Mouse (Mus musculus): ENCODE measurements at regions not wholly inside any gene's neighbourhood (a gene's known extent, or its start where the extent isn't known, plus 50 kb on each side); places are given as distances from the start of the nearest gene placed in this dataset.

DNA sequence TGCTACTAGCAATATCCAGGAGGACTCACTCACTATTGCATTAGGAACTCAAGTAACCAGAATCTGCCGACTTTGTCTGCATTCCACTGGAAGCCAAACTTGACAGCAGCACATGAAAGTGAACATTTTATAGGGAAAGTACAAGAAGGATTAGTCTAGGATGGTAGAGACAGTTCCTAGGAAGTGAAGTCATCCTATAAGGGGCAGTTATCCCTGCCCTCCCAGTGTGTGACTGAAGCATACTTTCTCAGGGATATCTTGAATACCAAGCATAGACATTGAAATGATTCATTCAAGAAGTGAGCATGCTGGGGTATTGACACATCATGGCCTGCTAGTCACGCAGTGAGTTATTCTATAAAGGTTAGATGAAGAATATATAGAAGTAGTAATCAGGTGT is 632.2 kb upstream of the Zeb2 start:
- H3K4me1 ChIP-seq (ENCODE audit: control insufficient read depth, insufficient read depth, insufficient read length) = no peaks in the 10 kb centered on the region
- H3K36me3 ChIP-seq (ENCODE audit: control insufficient read depth, insufficient read depth, low read length) = no peaks in the 10 kb centered on the region
- no peak overlapping the region for H3K4me3 ChIP-seq (ENCODE audit: extremely low read depth, insufficient read depth, insufficient read length)
- no peak for DNase-seq (ENCODE audit: low read depth in 1 of 2, low spot score in 2 of 2)
- H3K27ac ChIP-seq (ENCODE audit: insufficient read depth, low read length) = no peak overlapping the region
- H3K27me3 ChIP-seq (ENCODE audit: control insufficient read depth, insufficient read depth, low read length) = no peaks in the 10 kb centered on the region
- TF ChIP-seq CTCF (IDR thresholded peaks at IDR 0.05; ENCODE audit: extremely low read depth, insufficient read depth, insufficient read length, insufficient replicate concordance) (no peak), POLR2A (IDR thresholded peaks at IDR 0.05; ENCODE audit: low read depth, low read length) (no peak)
- 95% methylated on average over 2 of the region's 2 CpGs for WGBS

- Histone ChIP-seq H3K36me3 (ENCODE audit: control insufficient read depth, insufficient read depth, low read length) (no peaks in the 10 kb centered on the region), H3K4me1 (ENCODE audit: control insufficient read depth, insufficient read depth, insufficient read length) (no peaks in the 10 kb centered on the region), H3K27ac (ENCODE audit: insufficient read depth, low read length) (no peak overlapping the region), H3K4me3 (ENCODE audit: extremely low read depth, insufficient read depth, insufficient read length) (no peak overlapping the region), H3K27me3 (ENCODE audit: control insufficient read depth, insufficient read depth, low read length) (no peaks in the 10 kb centered on the region)
- DNase-seq (ENCODE audit: low read depth in 1 of 2, low spot score in 2 of 2) = no peak
- WGBS = 83% methylated on average over 7 of the region's 7 CpGs
- no peak for TF ChIP-seq POLR2A (IDR thresholded peaks at IDR 0.05; ENCODE audit: low read depth, low read length)
- TF ChIP-seq CTCF (IDR thresholded peaks at IDR 0.05; ENCODE audit: extremely low read depth, insufficient read depth, insufficient read length, insufficient replicate concordance) = no peak
Observed at GRCm38 (mm10) chr2:45747263-45748236, 630.4 kb upstream of the Zeb2 start.

GRCm38 (mm10) chr2:45746606-45747005 is 629.4 kb upstream of the Zeb2 start:
- WGBS = 86% methylated on average over 4 of the region's 4 CpGs
- Histone ChIP-seq H3K27ac (ENCODE audit: insufficient read depth, low read length) (no peak overlapping the region), H3K4me1 (ENCODE audit: control insufficient read depth, insufficient read depth, insufficient read length) (no peaks in the 10 kb centered on the region), H3K4me3 (ENCODE audit: extremely low read depth, insufficient read depth, insufficient read length) (no peak overlapping the region), H3K27me3 (ENCODE audit: control insufficient read depth, insufficient read depth, low read length) (no peaks in the 10 kb centered on the region), H3K36me3 (ENCODE audit: control insufficient read depth, insufficient read depth, low read length) (no peaks in the 10 kb centered on the region)
- no peak for DNase-seq (ENCODE audit: low read depth in 1 of 2, low spot score in 2 of 2)
- no peak for TF ChIP-seq POLR2A (IDR thresholded peaks at IDR 0.05; ENCODE audit: low read depth, low read length)
- TF ChIP-seq CTCF (IDR thresholded peaks at IDR 0.05; ENCODE audit: extremely low read depth, insufficient read depth, insufficient read length, insufficient replicate concordance) = no peak

DNA sequence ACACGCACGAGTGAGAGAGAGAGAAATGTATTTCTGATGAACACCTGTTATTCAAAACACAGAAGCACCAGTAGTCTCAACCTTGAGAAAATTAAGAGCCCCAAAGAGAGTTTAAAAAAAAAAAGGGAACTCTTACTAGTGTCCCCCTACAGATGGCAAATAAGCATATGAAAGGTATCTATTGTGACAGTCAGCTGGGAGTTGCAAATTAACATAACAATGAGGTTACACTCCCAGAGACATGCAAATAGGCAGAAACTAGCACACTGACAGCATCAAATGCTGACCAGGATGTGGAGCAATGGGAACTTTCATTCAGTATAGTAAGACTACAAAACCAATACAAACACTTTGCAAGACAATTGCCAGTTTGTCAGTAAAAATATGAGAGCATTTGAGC is 619.1 kb upstream of the Zeb2 start:
- no peak for DNase-seq (ENCODE audit: low read depth in 1 of 2, low spot score in 2 of 2)
- no peaks in the 10 kb centered on the region for H3K4me1 ChIP-seq (ENCODE audit: control insufficient read depth, insufficient read depth, insufficient read length)
- no peak for TF ChIP-seq POLR2A (IDR thresholded peaks at IDR 0.05; ENCODE audit: low read depth, low read length)
- no peaks in the 10 kb centered on the region for H3K27me3 ChIP-seq (ENCODE audit: control insufficient read depth, insufficient read depth, low read length)
- H3K4me3 ChIP-seq (ENCODE audit: extremely low read depth, insufficient read depth, insufficient read length) = no peak overlapping the region
- no peaks in the 10 kb centered on the region for H3K36me3 ChIP-seq (ENCODE audit: control insufficient read depth, insufficient read depth, low read length)
- WGBS = 59% methylated on average over 2 of the region's 2 CpGs
- H3K27ac ChIP-seq (ENCODE audit: insufficient read depth, low read length) = no peak overlapping the region

DNA sequence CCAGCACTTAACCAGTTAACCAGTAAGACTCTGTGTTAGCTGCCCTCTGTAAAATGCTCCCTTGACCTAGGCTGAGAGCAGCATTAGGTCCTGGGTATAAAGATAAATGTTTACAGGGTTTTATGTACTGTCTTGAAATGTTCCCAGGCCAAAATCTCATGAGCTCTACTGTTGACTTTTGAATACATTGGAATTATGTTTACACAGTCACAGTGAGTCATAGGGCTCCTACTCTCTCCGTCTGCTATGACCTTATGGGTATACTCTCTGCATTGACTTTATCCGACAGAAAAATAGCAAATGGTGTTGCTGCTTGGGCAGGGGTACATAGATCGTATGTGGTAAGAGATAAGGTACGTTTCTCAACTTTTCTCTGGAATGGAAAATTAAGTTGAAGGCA is 596.8 kb upstream of the Zeb2 start:
- Histone ChIP-seq H3K4me1 (ENCODE audit: control insufficient read depth, insufficient read depth, insufficient read length) (no peaks in the 10 kb centered on the region), H3K4me3 (ENCODE audit: extremely low read depth, insufficient read depth, insufficient read length) (no peak overlapping the region), H3K27me3 (ENCODE audit: control insufficient read depth, insufficient read depth, low read length) (no peaks in the 10 kb centered on the region), H3K36me3 (ENCODE audit: control insufficient read depth, insufficient read depth, low read length) (no peaks in the 10 kb centered on the region), H3K27ac (ENCODE audit: insufficient read depth, low read length) (no peak overlapping the region)
- TF ChIP-seq CTCF (IDR thresholded peaks at IDR 0.05; ENCODE audit: extremely low read depth, insufficient read depth, insufficient read length, insufficient replicate concordance) (no peak), POLR2A (IDR thresholded peaks at IDR 0.05; ENCODE audit: low read depth, low read length) (no peak)
- WGBS = 86% methylated on average over 4 of the region's 4 CpGs
- no peak for DNase-seq (ENCODE audit: low read depth in 1 of 2, low spot score in 2 of 2)

- no peak overlapping the region for H3K4me3 ChIP-seq (ENCODE audit: extremely low read depth, insufficient read depth, insufficient read length)
- DNase-seq (ENCODE audit: low read depth in 1 of 2, low spot score in 2 of 2) = no peak
- H3K4me1 ChIP-seq (ENCODE audit: control insufficient read depth, insufficient read depth, insufficient read length) = no peaks in the 10 kb centered on the region
- H3K27me3 ChIP-seq (ENCODE audit: control insufficient read depth, insufficient read depth, low read length) = no peaks in the 10 kb centered on the region
- no peaks in the 10 kb centered on the region for H3K36me3 ChIP-seq (ENCODE audit: control insufficient read depth, insufficient read depth, low read length)
- TF ChIP-seq CTCF (IDR thresholded peaks at IDR 0.05; ENCODE audit: extremely low read depth, insufficient read depth, insufficient read length, insufficient replicate concordance) (no peak), POLR2A (IDR thresholded peaks at IDR 0.05; ENCODE audit: low read depth, low read length) (no peak)
- no peak overlapping the region for H3K27ac ChIP-seq (ENCODE audit: insufficient read depth, low read length)
Observed at GRCm38 (mm10) chr2:45707026-45707425, 589.8 kb upstream of the Zeb2 start.

- Histone ChIP-seq H3K27me3 (ENCODE audit: control insufficient read depth, insufficient read depth, low read length) (no peaks in the 10 kb centered on the region), H3K27ac (ENCODE audit: insufficient read depth, low read length) (no peak overlapping the region), H3K4me1 (ENCODE audit: control insufficient read depth, insufficient read depth, insufficient read length) (no peaks in the 10 kb centered on the region), H3K36me3 (ENCODE audit: control insufficient read depth, insufficient read depth, low read length) (no peaks in the 10 kb centered on the region), H3K4me3 (ENCODE audit: extremely low read depth, insufficient read depth, insufficient read length) (no peak overlapping the region)
- no peak for DNase-seq (ENCODE audit: low read depth in 1 of 2, low spot score in 2 of 2)
- no peak for TF ChIP-seq CTCF (IDR thresholded peaks at IDR 0.05; ENCODE audit: extremely low read depth, insufficient read depth, insufficient read length, insufficient replicate concordance)
- TF ChIP-seq POLR2A (IDR thresholded peaks at IDR 0.05; ENCODE audit: low read depth, low read length) = no peak
Observed at GRCm38 (mm10) chr2:45702511-45702910, 585.3 kb upstream of the Zeb2 start.
